Mouse (Mus musculus): Measurements from ENCODE around the gene Slc16a2. TPM values are rescaled to one million over a fixed set of nuclear protein-coding genes. Genes with fewer than 3 reads are reported as not detected.

Gene Slc16a2
- total RNA-seq (2021), result 10 to 100 TPM; 30.7 to 39.9 TPM

GRCm38 (mm10) chrX:103821832-103822196, at the start of gene Slc16a2:
TSS of gene Slc16a2 (minus strand) at chrX:103821983.
- DNase-seq (ENCODE audit: low spot score in 2 of 2), result peak in 1 of 2 experiments; percentile 27
- intact Hi-C loops (cut with DNase I), result loop anchor here (5.0 kb wide), 1 partner anchor 125 kb away; no protein-coding TSS in a partner anchor

- intact Hi-C loops (cut with DNase I), result no loop called here
- no peak for DNase-seq (ENCODE audit: low spot score in 2 of 2)
These were observed 41.7 kb upstream of the Slc16a2 start for GRCm38 (mm10) chrX:103863502-103863901.

GRCm38 (mm10) chrX:103862877-103863276, 41.1 kb upstream of the Slc16a2 start:
- no peak for DNase-seq (ENCODE audit: low spot score in 2 of 2)
- intact Hi-C loops (cut with DNase I), result no loop called here

- DNase-seq (ENCODE audit: low spot score in 2 of 2), result no peak
- intact Hi-C loops (cut with DNase I), result loop anchor here (5.0 to 10.0 kb wide), 3 partner anchors 148 to 360 kb away; no protein-coding TSS in a partner anchor
These were observed 23.5 kb upstream of the Slc16a2 start for GRCm38 (mm10) chrX:103845266-103845665.

GRCm38 (mm10) chrX:103828836-103829235, 7.1 kb upstream of the Slc16a2 start:
- intact Hi-C loops (cut with DNase I), result no loop called here
- DNase-seq (ENCODE audit: low spot score in 2 of 2), result no peak

- DNase-seq (ENCODE audit: low spot score in 2 of 2), result peak in 1 of 2 experiments; percentile 4
- intact Hi-C loops (cut with DNase I), result loop anchor here (5.0 kb wide), 1 partner anchor 125 kb away; no protein-coding TSS in a partner anchor
These were observed 558 bp upstream of the Slc16a2 start for GRCm38 (mm10) chrX:103822271-103822811.

GRCm38 (mm10) chrX:103821195-103821831, 470 bp downstream of the Slc16a2 start:
- peak in 1 of 2 experiments; percentile 39 for DNase-seq (ENCODE audit: low spot score in 2 of 2)
- intact Hi-C loops (cut with DNase I), result loop anchor here (5.0 kb wide), 1 partner anchor 124 kb away; no protein-coding TSS in a partner anchor

GRCm38 (mm10) chrX:103820307-103821194, 1.2 kb downstream of the Slc16a2 start:
- intact Hi-C loops (cut with DNase I), result loop anchor here (5.0 kb wide), 1 partner anchor 123 kb away; no protein-coding TSS in a partner anchor
- DNase-seq (ENCODE audit: low spot score in 2 of 2), result no peak

GRCm38 (mm10) chrX:103819253-103819652, 2.5 kb downstream of the Slc16a2 start:
- DNase-seq (ENCODE audit: low spot score in 2 of 2), result no peak
- intact Hi-C loops (cut with DNase I), result no loop called here

- no peak for DNase-seq (ENCODE audit: low spot score in 2 of 2)
- intact Hi-C loops (cut with DNase I), result no loop called here
These were observed 9.1 kb downstream of the Slc16a2 start for GRCm38 (mm10) chrX:103812690-103813089.

- DNase-seq (ENCODE audit: low spot score in 2 of 2), result no peak
- intact Hi-C loops (cut with DNase I), result no loop called here
These were observed 11.3 kb downstream of the Slc16a2 start for GRCm38 (mm10) chrX:103810483-103810882.

- DNase-seq (ENCODE audit: low spot score in 2 of 2), result no peak
- intact Hi-C loops (cut with DNase I), result no loop called here
These were observed 15.4 kb downstream of the Slc16a2 start for GRCm38 (mm10) chrX:103806373-103806772.

- intact Hi-C loops (cut with DNase I), result no loop called here
- no peak for DNase-seq (ENCODE audit: low spot score in 2 of 2)
These were observed 24.8 kb downstream of the Slc16a2 start for GRCm38 (mm10) chrX:103796961-103797360.

GRCm38 (mm10) chrX:103795506-103795905, 26.3 kb downstream of the Slc16a2 start:
- DNase-seq (ENCODE audit: low spot score in 2 of 2), result no peak
- intact Hi-C loops (cut with DNase I), result no loop called here

GRCm38 (mm10) chrX:103791329-103791728, 30.5 kb downstream of the Slc16a2 start:
- intact Hi-C loops (cut with DNase I), result no loop called here
- DNase-seq (ENCODE audit: low spot score in 2 of 2), result no peak

GRCm38 (mm10) chrX:103785681-103786080, 36.1 kb downstream of the Slc16a2 start:
- intact Hi-C loops (cut with DNase I), result no loop called here
- no peak for DNase-seq (ENCODE audit: low spot score in 2 of 2)

GRCm38 (mm10) chrX:103776412-103776811, 45.4 kb downstream of the Slc16a2 start:
- intact Hi-C loops (cut with DNase I), result no loop called here
- no peak for DNase-seq (ENCODE audit: low spot score in 2 of 2)

- DNase-seq (ENCODE audit: low spot score in 2 of 2), result no peak
- intact Hi-C loops (cut with DNase I), result no loop called here
These were observed 75.6 kb downstream of the Slc16a2 start for GRCm38 (mm10) chrX:103746197-103746596.

GRCm38 (mm10) chrX:103744171-103745039, 77.4 kb downstream of the Slc16a2 start:
- intact Hi-C loops (cut with DNase I), result no loop called here
- DNase-seq (ENCODE audit: low spot score in 2 of 2), result peak; percentile 47 to 50

GRCm38 (mm10) chrX:103742057-103742315, 79.8 kb downstream of the Slc16a2 start:
- intact Hi-C loops (cut with DNase I), result no loop called here
- no peak for DNase-seq (ENCODE audit: low spot score in 2 of 2)

All from left cerebral cortex, postnatal 36 days (tissue).